Mouse (Mus musculus) myocyte (in vitro differentiated cells): ENCODE data around the gene Kctd4. TPM values are rescaled to one million over a fixed set of nuclear protein-coding genes. Genes with fewer than 3 reads are reported as not detected.

Experiments used
- H3K27me3 ChIP-seq: one replicate; pipeline ENCODE4 v1.6.1; 2011; ENCODE audit not compliant: control insufficient read depth, insufficient read depth, insufficient read length
- H3K36me3 ChIP-seq: one replicate; pipeline ENCODE4 v1.6.1; 2011; ENCODE audit not compliant: control insufficient read depth, insufficient read depth
- H3K4me2 ChIP-seq: one replicate; pipeline ENCODE4 v1.6.1; 2011; ENCODE audit warnings: low read depth, control low read depth
- H3K4me3 ChIP-seq: one replicate; pipeline ENCODE4 v1.5.1; 2011; ENCODE audit warnings: mild to moderate bottlenecking, control low read depth, moderate library complexity
- H3K79me2 ChIP-seq: one replicate; pipeline ENCODE4 v1.6.1; 2011; ENCODE audit not compliant: control insufficient read depth, insufficient read depth
- H3ac ChIP-seq: one replicate; pipeline ENCODE4 v1.6.1; 2011; ENCODE audit not compliant: control insufficient read depth, insufficient read length
- CEBPB ChIP-seq: IDR thresholded peaks from 2 replicates; pipeline ENCODE4 v1.6.1; 2011; ENCODE audit warnings: mild to moderate bottlenecking, moderate library complexity; ENCODE audit not compliant: poor library complexity, insufficient read depth, severe bottlenecking
- E2F4 ChIP-seq: IDR thresholded peaks from one replicate; pipeline ENCODE4 v1.6.1; 2011; ENCODE audit warnings: mild to moderate bottlenecking, control low read depth, moderate library complexity; ENCODE audit not compliant: insufficient read depth
- MAX ChIP-seq: IDR thresholded peaks from one replicate; pipeline ENCODE4 v1.6.1; 2011; ENCODE audit warnings: low read depth, mild to moderate bottlenecking, control low read depth
- MYOD1 ChIP-seq, 3 experiments: IDR thresholded peaks; one replicate each; pipeline ENCODE4 v1.6.1; 2011; ENCODE audit warnings: control low read depth in 2 of 3, low read depth in 2 of 3, mild to moderate bottlenecking in 2 of 3, moderate library complexity in 1 of 3; ENCODE audit not compliant: insufficient read length in 2 of 3, control insufficient read depth in 1 of 3
- MYOG ChIP-seq, 3 experiments: IDR thresholded peaks; one replicate each; pipeline ENCODE4 v1.6.1; 2011; ENCODE audit warnings: control low read depth in 2 of 3, low read depth in 2 of 3, mild to moderate bottlenecking in 2 of 3; ENCODE audit not compliant: insufficient read length in 2 of 3, control insufficient read depth in 1 of 3, insufficient read depth in 1 of 3
- POLR2A ChIP-seq: IDR thresholded peaks from one replicate; pipeline ENCODE4 v1.6.1; 2011; ENCODE audit warnings: low read depth, mild to moderate bottlenecking, control low read depth, moderate library complexity; ENCODE audit not compliant: insufficient read length
- POLR2AphosphoS2 ChIP-seq: IDR thresholded peaks from one replicate; pipeline ENCODE4 v1.6.1; 2011; ENCODE audit warnings: low read depth, control low read depth; ENCODE audit not compliant: insufficient read length
- REST ChIP-seq: IDR thresholded peaks from one replicate; pipeline ENCODE4 v1.6.1; 2011; ENCODE audit warnings: mild to moderate bottlenecking, control low read depth, moderate library complexity; ENCODE audit not compliant: insufficient read depth, insufficient read length
- SRF ChIP-seq: IDR thresholded peaks from one replicate; pipeline ENCODE4 v1.6.1; 2011; ENCODE audit warnings: low read depth; ENCODE audit not compliant: control insufficient read depth, insufficient read length
- TCF12 ChIP-seq: IDR thresholded peaks from one replicate; pipeline ENCODE4 v1.6.1; 2011; ENCODE audit warnings: mild to moderate bottlenecking, control low read depth; ENCODE audit not compliant: poor library complexity, insufficient read depth, severe bottlenecking
- TCF3 ChIP-seq: IDR thresholded peaks from one replicate; pipeline ENCODE4 v1.6.1; 2011; ENCODE audit warnings: low read depth, control low read depth; ENCODE audit not compliant: insufficient read length
- USF1 ChIP-seq: IDR thresholded peaks from one replicate; pipeline ENCODE4 v1.6.1; 2011; ENCODE audit warnings: low read depth, mild to moderate bottlenecking, control low read depth, moderate library complexity
- polyA plus RNA-seq: library from polyadenylated mRNA; unstranded; fragments of >200 nt; fragmentation: generic; extraction: Trizol; gene quantifications from one replicate; pipeline ENCODE4 v1.2.1, GENCODE M21; 2012; ENCODE audit warnings: missing spikeins

The Kctd4 gene
- polyA plus RNA-seq, 1 experiment = 0.01 TPM

GRCm38 (mm10) chr14:75998082-75998481 lies 43.3 kb downstream of the Kctd4 start:
- Histone ChIP-seq H3ac (no peak overlapping the region), H3K27me3 (no peaks in the 10 kb centered on the region), H3K4me3 (no peak overlapping the region), H3K36me3 (peaks cover 15% of the 10 kb centered on the region), H3K4me2 (no peak overlapping the region), H3K79me2 (peaks cover 38% of the 10 kb centered on the region)
- TF ChIP-seq MAX = no peak

- TF ChIP-seq USF1 (no peak), POLR2A (no peak), SRF (no peak), TCF3 (no peak), CEBPB (no peak), MAX (no peak), MYOG (IDR thresholded peaks at IDR 0.05; ENCODE audit: control insufficient read depth in 1 of 3, insufficient read depth in 1 of 3, insufficient read length in 2 of 3, low read depth in 2 of 3) (no peak), REST (no peak), POLR2AphosphoS2 (no peak), E2F4 (no peak), TCF12 (no peak), MYOD1 (IDR thresholded peaks at IDR 0.05; ENCODE audit: control insufficient read depth in 1 of 3, insufficient read length in 2 of 3, low read depth in 2 of 3) (no peak)
- no peaks in the 10 kb centered on the region for H3K27me3 ChIP-seq
- no peak overlapping the region for H3ac ChIP-seq
- no peak overlapping the region for H3K4me3 ChIP-seq
- H3K4me2 ChIP-seq = no peak overlapping the region
- peaks cover 4% of the 10 kb centered on the region for H3K36me3 ChIP-seq
- peaks cover 52% of the 10 kb centered on the region for H3K79me2 ChIP-seq
Observed at GRCm38 (mm10) chr14:76001781-76002180, 47.0 kb downstream of the Kctd4 start.

- Histone ChIP-seq H3K4me3 (no peak overlapping the region), H3K79me2 (peaks cover 73% of the 10 kb centered on the region), H3K27me3 (no peaks in the 10 kb centered on the region), H3ac (no peak overlapping the region), H3K4me2 (no peak overlapping the region), H3K36me3 (peaks cover 4% of the 10 kb centered on the region)
- TF ChIP-seq TCF12 = no peak
- TF ChIP-seq MYOD1 (IDR thresholded peaks at IDR 0.05; ENCODE audit: control insufficient read depth in 1 of 3, insufficient read length in 2 of 3, low read depth in 2 of 3) = no peak
- TF ChIP-seq CEBPB = no peak
- TF ChIP-seq MAX = no peak
- no peak for TF ChIP-seq USF1
- no peak for TF ChIP-seq SRF
- no peak for TF ChIP-seq E2F4
- no peak for TF ChIP-seq POLR2A
- no peak for TF ChIP-seq POLR2AphosphoS2
- TF ChIP-seq MYOG (IDR thresholded peaks at IDR 0.05; ENCODE audit: control insufficient read depth in 1 of 3, insufficient read depth in 1 of 3, insufficient read length in 2 of 3, low read depth in 2 of 3) = no peak
- TF ChIP-seq TCF3 = no peak
- no peak for TF ChIP-seq REST
Observed at GRCm38 (mm10) chr14:76005011-76005410, 50.2 kb downstream of the Kctd4 start.

- Histone ChIP-seq H3K4me2 (no peak overlapping the region), H3K36me3 (peaks cover 4% of the 10 kb centered on the region), H3K79me2 (peaks cover 63% of the 10 kb centered on the region), H3K27me3 (no peaks in the 10 kb centered on the region), H3K4me3 (no peak overlapping the region), H3ac (no peak overlapping the region)
- TF ChIP-seq POLR2AphosphoS2 = no peak
- TF ChIP-seq MYOD1 (IDR thresholded peaks at IDR 0.05; ENCODE audit: control insufficient read depth in 1 of 3, insufficient read length in 2 of 3, low read depth in 2 of 3) = no peak
- no peak for TF ChIP-seq SRF
- no peak for TF ChIP-seq CEBPB
- no peak for TF ChIP-seq USF1
- no peak for TF ChIP-seq TCF12
- no peak for TF ChIP-seq E2F4
- no peak for TF ChIP-seq MAX
- no peak for TF ChIP-seq POLR2A
- TF ChIP-seq MYOG (IDR thresholded peaks at IDR 0.05; ENCODE audit: control insufficient read depth in 1 of 3, insufficient read depth in 1 of 3, insufficient read length in 2 of 3, low read depth in 2 of 3) = no peak
- no peak for TF ChIP-seq TCF3
- TF ChIP-seq REST = no peak
Observed at GRCm38 (mm10) chr14:76008174-76008573, 53.4 kb downstream of the Kctd4 start.

- Histone ChIP-seq H3ac (no peak overlapping the region), H3K27me3 (no peaks in the 10 kb centered on the region), H3K36me3 (peaks cover 4% of the 10 kb centered on the region), H3K4me3 (peak overlapping the region; percentile 70), H3K4me2 (peak overlapping the region; percentile 88), H3K79me2 (peaks cover 54% of the 10 kb centered on the region)
- TF ChIP-seq TCF12 (no peak), CEBPB (no peak), SRF (no peak), POLR2AphosphoS2 (no peak), E2F4 (no peak), REST (no peak), TCF3 (no peak), POLR2A (no peak), USF1 (no peak), MYOG (IDR thresholded peaks at IDR 0.05; ENCODE audit: control insufficient read depth in 1 of 3, insufficient read depth in 1 of 3, insufficient read length in 2 of 3, low read depth in 2 of 3) (no peak), MAX (no peak), MYOD1 (IDR thresholded peaks at IDR 0.05; ENCODE audit: control insufficient read depth in 1 of 3, insufficient read length in 2 of 3, low read depth in 2 of 3) (no peak)
Observed at GRCm38 (mm10) chr14:76009185-76009584, 54.4 kb downstream of the Kctd4 start.
